Mouse (Mus musculus) embryonic facial prominence, embryonic 12.5 days (tissue): ENCODE results near the gene Olfr608. TPM values are rescaled to one million over a fixed set of nuclear protein-coding genes. Genes with fewer than 3 reads are reported as not detected.
"Not testable (repeated sequence)": the region's sequence is repeated elsewhere in the genome, so short reads cannot be mapped to it uniquely, and the experiment has no call there.

Source experiments
- ATAC-seq: fragments of 200-750 bp; cut with Nextera tagmentation; 2 replicates; pipeline ENCODE4 v1.8.0; 2017; ENCODE audit not compliant: insufficient number of reproducible peaks, insufficient read depth, low FRiP score, low TSS enrichment
- H3K27ac ChIP-seq: fragments of 300-500 bp; sonication (generic); 2 replicates; pipeline ENCODE4 v1.5.1; 2016; ENCODE audit warnings: mild to moderate bottlenecking
- H3K27me3 ChIP-seq: fragments of 300-500 bp; sonication (generic); 2 replicates; pipeline ENCODE4 v1.6.1; 2016; ENCODE audit warnings: mild to moderate bottlenecking, moderate library complexity
- H3K36me3 ChIP-seq: fragments of 300-500 bp; sonication (generic); 2 replicates; pipeline ENCODE4 v1.6.1; 2016; ENCODE audit warnings: mild to moderate bottlenecking
- H3K4me1 ChIP-seq: fragments of 300-500 bp; sonication (generic); 2 replicates; pipeline ENCODE4 v1.6.1; 2016
- H3K4me2 ChIP-seq: fragments of 300-500 bp; sonication (generic); replicated peaks from 2 replicates; pipeline ENCODE4 v1.6.1; 2016; ENCODE audit warnings: mild to moderate bottlenecking, moderate library complexity
- H3K4me3 ChIP-seq: fragments of 300-500 bp; sonication (generic); 2 replicates; pipeline ENCODE4 v1.5.1; 2016; ENCODE audit warnings: mild to moderate bottlenecking
- H3K9ac ChIP-seq: fragments of 300-500 bp; sonication (generic); 2 replicates; pipeline ENCODE4 v1.6.1; 2016; ENCODE audit warnings: mild to moderate bottlenecking, moderate library complexity
- H3K9me3 ChIP-seq: fragments of 300-500 bp; sonication (generic); 2 replicates; pipeline ENCODE4 v1.6.1; 2016; ENCODE audit warnings: mild to moderate bottlenecking, moderate library complexity
- WGBS: fragments of 180-500 bp; shearing (Covaris S2); methylation state at CpG from one replicate; pipeline ENCODE4 v1.1.7; 2016; 5-methylcytosine and 5-hydroxymethylcytosine counted together
- polyA plus RNA-seq: library from polyadenylated mRNA; unstranded; fragments of >200 nt; fragmentation: Nextera tagmentation; extraction: Ambion mirVana; gene quantifications from 2 replicates; pipeline ENCODE4 v1.2.1, GENCODE M21; 2016

The Olfr608 gene
- not detected in 2 replicates for polyA plus RNA-seq

DNA sequence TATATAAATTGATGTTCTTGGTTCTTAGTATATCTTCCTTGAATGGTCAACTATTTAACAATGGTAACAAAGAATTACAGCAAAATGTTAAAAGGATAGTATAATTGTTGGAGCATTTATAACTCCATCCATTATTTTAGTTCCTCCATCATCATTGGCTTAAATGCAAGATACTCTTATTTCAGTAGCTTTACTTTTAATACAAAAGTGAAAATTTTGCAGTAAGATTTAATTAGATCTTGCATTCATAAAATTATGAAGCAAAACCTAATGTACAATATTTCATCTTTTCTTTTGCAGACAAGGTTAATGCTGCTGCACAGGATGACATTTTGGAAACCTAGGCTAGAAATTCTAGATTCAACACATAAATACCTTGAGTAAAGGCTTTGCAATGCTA lies at the start of gene Olfr608:
Gene Olfr608, plus strand, starts transcription at position 301 of the 400 bp plus-strand sequence.
- H3K9ac ChIP-seq, result no peak within 1 kb of the TSS
- no peak within 1 kb of the TSS for H3K4me2 ChIP-seq
- H3K9me3 ChIP-seq, result no peaks in the 10 kb centered on the region
- no peak for ATAC-seq
- H3K4me3 ChIP-seq, result no peak within 1 kb of the TSS
- no peaks in the 10 kb centered on the region for H3K36me3 ChIP-seq
- H3K27ac ChIP-seq, result no peak within 1 kb of the TSS
- no peaks in the 10 kb centered on the region for H3K4me1 ChIP-seq
- no peaks in the 10 kb centered on the region for H3K27me3 ChIP-seq

DNA sequence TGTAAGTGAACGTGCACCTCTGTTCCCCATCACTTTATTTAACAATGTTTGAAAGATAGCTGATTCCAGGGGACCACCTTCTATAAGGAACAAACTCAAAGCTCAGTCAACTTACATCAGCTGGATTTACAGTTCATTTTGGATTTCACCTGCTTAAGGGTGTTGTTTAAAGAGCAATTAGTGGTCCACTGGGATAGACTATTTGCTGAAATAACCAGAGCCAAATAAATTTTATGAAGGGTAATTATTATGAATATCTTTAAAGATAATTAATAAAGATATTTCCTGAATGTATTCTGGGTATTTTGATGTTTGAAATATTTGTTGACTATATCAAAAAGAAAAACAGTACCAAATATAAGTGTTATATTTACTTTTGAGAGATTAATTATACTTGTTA lies 24.3 kb upstream of the Olfr608 start, which contains the start of gene Olfr605:
Gene Olfr605, minus strand, starts transcription at position 101 of the 400 bp plus-strand sequence.
- Histone ChIP-seq H3K4me2 (no peak within 1 kb of the TSS), H3K27me3 (no peaks in the 10 kb centered on the region), H3K9ac (no peak within 1 kb of the TSS), H3K36me3 (no peaks in the 10 kb centered on the region), H3K4me1 (no peaks in the 10 kb centered on the region), H3K9me3 (no peaks in the 10 kb centered on the region), H3K27ac (no peak within 1 kb of the TSS), H3K4me3 (no peak within 1 kb of the TSS)
- ATAC-seq, result no peak
- 93% methylated on average over 1 of the region's 1 CpGs for WGBS

DNA sequence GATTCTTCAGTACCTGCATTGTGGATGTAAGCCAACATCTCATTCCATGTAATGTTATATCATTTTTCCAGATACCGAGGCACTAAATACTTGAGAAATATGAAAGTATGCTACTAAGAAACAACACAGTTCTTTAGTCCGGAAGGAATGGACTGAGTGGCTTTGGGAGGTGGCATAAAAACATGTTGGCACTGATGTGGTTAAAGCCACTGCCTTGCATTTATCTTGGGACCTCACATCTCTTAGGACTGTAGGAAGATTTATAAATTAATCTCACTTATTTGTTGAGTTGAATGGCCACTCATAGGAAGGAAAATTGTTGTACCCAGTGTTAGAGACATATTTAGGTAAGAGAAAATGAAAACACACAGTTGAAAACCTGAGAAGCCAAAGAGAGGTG lies 20.9 kb upstream of the Olfr608 start, which contains the start of gene Olfr606:
Gene Olfr606, plus strand, starts transcription at position 301 of the 400 bp plus-strand sequence.
- no peak for ATAC-seq
- H3K27ac ChIP-seq, result no peak within 1 kb of the TSS
- no peaks in the 10 kb centered on the region for H3K4me1 ChIP-seq
- no peaks in the 10 kb centered on the region for H3K9me3 ChIP-seq
- no peak within 1 kb of the TSS for H3K4me3 ChIP-seq
- no peak within 1 kb of the TSS for H3K9ac ChIP-seq
- no peaks in the 10 kb centered on the region for H3K27me3 ChIP-seq
- WGBS, result 84% methylated on average over 2 of the region's 2 CpGs
- no peaks in the 10 kb centered on the region for H3K36me3 ChIP-seq
- H3K4me2 ChIP-seq, result no peak within 1 kb of the TSS

DNA sequence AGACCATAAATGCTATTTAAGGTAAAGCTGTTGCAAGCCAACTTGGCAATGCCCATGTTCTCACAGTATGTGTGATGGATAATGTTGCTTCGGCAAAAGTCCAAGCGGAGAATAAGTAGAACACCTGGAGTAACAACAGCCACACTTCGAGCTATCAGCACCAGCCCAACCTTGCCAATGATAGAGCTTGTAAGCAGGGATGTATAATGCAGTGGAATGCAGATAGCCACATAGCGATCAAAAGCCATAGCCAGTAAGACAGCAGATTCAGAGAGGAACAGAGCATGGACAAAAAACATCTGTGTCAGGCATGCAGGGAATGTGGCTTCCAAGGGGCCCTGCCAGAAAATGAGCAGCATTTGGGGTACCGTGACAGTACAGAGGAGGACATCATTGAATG lies 9.1 kb upstream of the Olfr608 start:
- Histone ChIP-seq H3K4me2 (no peak overlapping the region), H3K4me1 (no peaks in the 10 kb centered on the region), H3K9me3 (no peaks in the 10 kb centered on the region), H3K4me3 (no peak overlapping the region), H3K9ac (no peak overlapping the region), H3K36me3 (no peaks in the 10 kb centered on the region), H3K27ac (no peak overlapping the region), H3K27me3 (no peaks in the 10 kb centered on the region)
- ATAC-seq, result no peak
- 88% methylated on average over 5 of the region's 5 CpGs for WGBS

DNA sequence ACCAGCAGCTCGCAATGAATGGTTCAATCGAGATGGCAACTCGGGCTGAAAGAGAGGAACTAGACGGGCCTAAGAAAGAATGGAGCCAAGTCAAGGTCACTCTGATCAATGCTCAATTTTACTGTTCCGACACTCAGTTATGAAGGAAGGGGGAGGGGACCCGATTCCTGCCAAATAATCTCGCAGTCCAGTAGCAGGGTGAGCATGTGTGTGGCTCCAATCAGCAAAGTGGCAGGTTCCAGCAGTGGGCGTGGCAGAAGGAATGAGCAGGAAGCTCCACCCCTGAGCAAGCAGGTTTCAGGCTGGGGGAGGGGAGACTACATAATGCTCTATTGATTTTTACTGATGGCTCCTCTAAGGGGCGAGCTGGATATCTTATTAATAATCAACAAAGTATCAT lies 7.4 kb downstream of the Olfr608 start:
- not testable (repeated sequence) for H3K9ac ChIP-seq, H3K27me3 ChIP-seq, H3K36me3 ChIP-seq, ATAC-seq, H3K27ac ChIP-seq, H3K4me3 ChIP-seq, H3K4me2 ChIP-seq, H3K9me3 ChIP-seq, H3K4me1 ChIP-seq
- 87% methylated on average over 9 of the region's 9 CpGs for WGBS

DNA sequence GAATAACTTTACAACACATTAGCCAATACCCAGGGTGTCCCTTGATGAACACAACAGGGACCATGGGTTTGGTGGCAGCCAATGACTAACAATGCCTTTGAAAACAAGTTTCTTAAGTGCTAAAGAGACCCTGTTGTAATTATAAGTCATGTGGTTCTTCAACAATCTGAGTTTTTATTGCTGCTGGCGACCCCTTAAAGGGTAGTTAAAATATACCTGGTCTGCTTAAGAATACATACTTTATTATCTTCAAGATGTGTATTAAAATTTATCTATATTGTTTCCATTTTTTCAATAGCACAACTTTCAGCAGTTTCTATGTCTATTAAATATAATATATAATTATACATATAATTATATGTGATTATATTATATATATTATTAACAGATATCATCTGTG lies 28.3 kb downstream of the Olfr608 start, which contains the start of gene Olfr609:
Gene Olfr609, minus strand, starts transcription at position 101 of the 400 bp plus-strand sequence.
- ATAC-seq, result no peak
- Histone ChIP-seq H3K27me3 (no peaks in the 10 kb centered on the region), H3K4me3 (no peak within 1 kb of the TSS), H3K4me1 (no peaks in the 10 kb centered on the region), H3K27ac (no peak within 1 kb of the TSS), H3K4me2 (no peak within 1 kb of the TSS), H3K9me3 (no peaks in the 10 kb centered on the region), H3K9ac (no peak within 1 kb of the TSS), H3K36me3 (no peaks in the 10 kb centered on the region)
- WGBS, result 48% methylated on average over 1 of the region's 1 CpGs

DNA sequence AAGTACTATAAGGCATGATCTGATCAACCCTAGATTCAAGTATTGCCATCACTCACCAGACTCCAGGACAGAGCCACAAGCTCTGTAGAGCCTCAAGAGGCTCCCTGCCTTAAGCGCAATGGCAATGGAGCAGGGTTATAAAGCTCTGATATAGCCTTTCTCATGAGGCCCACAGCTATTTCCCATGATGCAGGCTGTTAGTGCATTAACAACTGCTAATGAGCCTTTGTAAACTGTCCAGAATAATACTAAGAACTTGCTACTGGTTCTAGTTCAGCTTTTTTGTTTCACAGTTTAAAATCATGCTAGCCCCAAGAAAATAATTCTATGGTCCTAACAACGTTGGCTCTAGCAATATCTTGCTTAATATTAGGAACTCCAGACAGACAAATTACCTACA lies 42.3 kb downstream of the Olfr608 start, which contains the start of gene Olfr610:
Gene Olfr610, minus strand, starts transcription at position 101 of the 400 bp plus-strand sequence.
- H3K36me3 ChIP-seq, result no peaks in the 10 kb centered on the region
- WGBS, result 88% methylated on average over 2 of the region's 2 CpGs
- no peak within 1 kb of the TSS for H3K27ac ChIP-seq
- H3K9me3 ChIP-seq, result no peaks in the 10 kb centered on the region
- no peaks in the 10 kb centered on the region for H3K27me3 ChIP-seq
- no peak within 1 kb of the TSS for H3K9ac ChIP-seq
- H3K4me2 ChIP-seq, result no peak within 1 kb of the TSS
- no peak within 1 kb of the TSS for H3K4me3 ChIP-seq
- H3K4me1 ChIP-seq, result no peaks in the 10 kb centered on the region
- no peak for ATAC-seq

DNA sequence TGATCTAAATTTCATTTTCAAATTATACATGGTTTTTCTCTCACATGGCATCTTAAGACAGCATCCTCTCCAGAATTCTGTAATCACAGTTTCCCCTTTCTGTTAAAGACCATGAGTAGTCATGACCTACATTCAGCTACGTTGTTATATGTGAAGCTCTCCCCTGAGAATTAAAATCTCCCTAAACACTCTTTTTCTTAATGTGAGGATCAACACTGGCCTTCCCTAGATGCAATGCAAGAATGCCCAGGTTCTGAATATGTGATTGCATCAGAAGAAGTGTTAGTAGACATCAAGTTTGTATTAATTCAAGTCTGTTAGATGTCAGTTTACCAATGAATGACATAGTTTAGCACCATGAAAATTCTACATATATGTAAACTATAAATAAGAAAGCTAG lies 51.1 kb downstream of the Olfr608 start, which contains the start of gene Olfr611:
Gene Olfr611, minus strand, starts transcription at position 101 of the 400 bp plus-strand sequence.
- ATAC-seq, result not testable (repeated sequence)

More for the DNA sequence above, 51.1 kb downstream of the Olfr608 start, which contains the start of gene Olfr611:
- 79% methylated on average over 1 of the region's 1 CpGs for WGBS
- not testable (repeated sequence) for H3K4me2 ChIP-seq, H3K36me3 ChIP-seq, H3K9ac ChIP-seq, H3K4me1 ChIP-seq, H3K4me3 ChIP-seq, H3K9me3 ChIP-seq, H3K27ac ChIP-seq, H3K27me3 ChIP-seq

Other genes with a start within 250 kb of the Olfr608 start
- gene Usp17ld, start 217.4 kb upstream of the Olfr608 start, polyA plus RNA-seq, result not detected in 2 replicates
- gene Olfr596, start 164.2 kb upstream of the Olfr608 start, polyA plus RNA-seq, result not detected in 2 replicates
- gene Olfr597, start 153.6 kb upstream of the Olfr608 start, polyA plus RNA-seq, result not detected in 2 replicates
- not detected in 2 replicates for gene Olfr598, start 146.3 kb upstream of the Olfr608 start, polyA plus RNA-seq
- gene Olfr599, start 134.0 kb upstream of the Olfr608 start, polyA plus RNA-seq, result not detected in 2 replicates
- not detected in 2 replicates for gene Olfr600, start 120.2 kb upstream of the Olfr608 start, polyA plus RNA-seq
- not detected in 2 replicates for gene Olfr601, start 107.2 kb upstream of the Olfr608 start, polyA plus RNA-seq
- gene Olfr603, start 83.7 kb upstream of the Olfr608 start, polyA plus RNA-seq, result not detected in 2 replicates
- not detected in 2 replicates for gene Usp17lc, start 54.8 kb upstream of the Olfr608 start, polyA plus RNA-seq
- gene Olfr605, start 24.4 kb upstream of the Olfr608 start, polyA plus RNA-seq, result not detected in 2 replicates
- not detected in 2 replicates for gene Olfr606, start 20.8 kb upstream of the Olfr608 start, polyA plus RNA-seq
- gene Olfr607, start 5.7 kb upstream of the Olfr608 start, polyA plus RNA-seq, result not detected in 2 replicates
- not detected in 2 replicates for gene Olfr609, start 28.2 kb downstream of the Olfr608 start, polyA plus RNA-seq
- gene Olfr610, start 42.2 kb downstream of the Olfr608 start, polyA plus RNA-seq, result not detected in 2 replicates
- not detected in 2 replicates for gene Olfr611, start 51.0 kb downstream of the Olfr608 start, polyA plus RNA-seq
- gene Olfr612, start 72.8 kb downstream of the Olfr608 start, polyA plus RNA-seq, result not detected in 2 replicates
- gene Olfr613, start 78.2 kb downstream of the Olfr608 start, polyA plus RNA-seq, result not detected in 2 replicates
- gene Olfr615, start 86.2 kb downstream of the Olfr608 start, polyA plus RNA-seq, result not detected in 2 replicates
- gene Olfr616, start 99.3 kb downstream of the Olfr608 start, polyA plus RNA-seq, result not detected in 2 replicates
- 0.15 TPM in 1 of 2 replicates, not detected in the other for gene Olfr617, start 103.2 kb downstream of the Olfr608 start, polyA plus RNA-seq
- not detected in 2 replicates for gene Olfr618, start 120.2 kb downstream of the Olfr608 start, polyA plus RNA-seq
- gene Olfr619, start 130.7 kb downstream of the Olfr608 start, polyA plus RNA-seq, result not detected in 2 replicates
- not detected in 2 replicates for gene Olfr620, start 142.7 kb downstream of the Olfr608 start, polyA plus RNA-seq
- gene Olfr622, start 172.8 kb downstream of the Olfr608 start, polyA plus RNA-seq, result not detected in 2 replicates
- gene Olfr623, start 193.8 kb downstream of the Olfr608 start, polyA plus RNA-seq, result not detected in 2 replicates
- 0.04 and 0.10 TPM in 2 replicates for gene Olfr624, start 201.3 kb downstream of the Olfr608 start, polyA plus RNA-seq
- gene Olfr625-ps1, start 212.8 kb downstream of the Olfr608 start, polyA plus RNA-seq, result not detected in 2 replicates
- gene Olfr243, start 244.8 kb downstream of the Olfr608 start, polyA plus RNA-seq, result not detected in 2 replicates